Mouse (Mus musculus) spleen, adult 18-20 months (tissue): ENCODE measurements at regions not wholly inside any gene's neighbourhood (a gene's known extent, or its start where the extent isn't known, plus 50 kb on each side); places are given as distances from the start of the nearest gene placed in this dataset.
A peak's percentile ranks its signal among the peaks of the same experiment; 100 is the strongest.

ENCODE experiments used
- DNase-seq, 2 experiments: peaks; one replicate each; pipeline ENCODE4 v3.0.0; 2022; ENCODE audit warnings: mixed read lengths in 2 of 2

DNA sequence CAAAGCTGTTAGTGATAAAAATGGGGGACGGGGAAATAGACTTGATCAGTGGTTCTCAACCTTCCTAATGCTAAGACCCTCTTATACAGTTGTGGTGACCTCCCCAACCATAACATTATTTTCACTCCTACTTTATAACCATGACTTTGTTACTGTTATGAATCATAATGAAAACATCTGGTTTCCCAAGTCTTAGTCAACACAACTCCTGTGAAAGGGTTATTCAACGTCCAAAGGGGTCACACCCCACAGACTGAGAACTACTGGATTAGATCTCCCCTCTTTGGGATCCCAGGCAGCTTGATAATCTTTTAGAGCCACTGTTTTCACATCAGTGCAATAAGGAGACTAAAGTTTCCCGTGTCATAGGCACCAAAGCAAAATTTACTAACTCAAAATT, 141.1 kb upstream of the Fndc3a start:
- no peak for DNase-seq

DNA sequence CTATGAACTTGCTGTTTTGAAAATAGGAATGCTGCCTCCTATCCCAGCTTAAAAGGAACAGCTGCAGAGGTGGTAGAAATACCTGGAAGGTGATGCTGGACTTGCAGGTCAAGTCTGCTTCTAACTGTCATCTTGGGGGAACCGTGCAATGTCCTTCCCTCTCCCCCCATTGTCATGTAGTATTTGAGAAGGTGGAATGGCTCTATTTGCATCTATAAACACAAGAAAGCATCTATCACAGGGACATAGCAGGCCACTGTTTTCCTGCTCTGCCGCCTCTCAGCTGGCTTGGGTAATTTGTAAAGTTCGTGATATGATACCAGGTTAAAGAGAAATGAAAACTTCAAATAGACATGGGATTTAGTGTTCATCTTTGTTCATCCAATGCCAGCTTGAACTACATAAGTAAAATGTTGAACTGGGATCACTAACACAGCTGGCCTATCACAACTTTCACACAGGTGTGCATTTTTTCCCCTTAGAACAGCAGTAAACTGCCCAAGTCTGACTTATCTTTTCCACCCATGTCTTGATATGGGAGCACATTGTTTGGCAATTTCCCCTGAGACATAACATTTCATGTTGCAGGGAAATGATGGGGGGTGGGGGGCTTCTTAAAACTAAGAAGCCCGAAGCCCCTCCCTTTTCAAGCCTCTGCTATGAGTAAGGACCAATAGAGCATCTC, 138.6 kb upstream of the Fndc3a start:
- no peak for DNase-seq

DNA sequence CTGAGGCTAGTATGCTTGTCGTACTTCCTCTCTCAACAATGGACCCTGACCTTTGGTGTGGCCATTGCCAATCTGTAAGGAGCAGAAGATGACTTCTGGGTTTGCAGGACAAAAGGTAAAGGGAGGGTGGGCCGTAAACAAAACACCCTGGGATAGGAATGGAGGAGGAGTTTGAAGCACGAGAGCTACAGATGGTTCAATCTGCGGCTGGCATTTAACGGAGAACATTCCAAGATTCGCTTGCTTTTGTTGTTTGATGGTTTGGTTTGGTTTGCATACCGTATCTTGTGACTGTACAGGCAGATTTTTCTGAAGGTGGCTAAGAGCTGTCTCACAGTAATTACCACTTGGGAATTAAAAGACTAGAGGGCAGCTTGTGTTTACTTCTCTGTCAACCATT, 137.7 kb upstream of the Fndc3a start:
- DNase-seq: no peak

DNA sequence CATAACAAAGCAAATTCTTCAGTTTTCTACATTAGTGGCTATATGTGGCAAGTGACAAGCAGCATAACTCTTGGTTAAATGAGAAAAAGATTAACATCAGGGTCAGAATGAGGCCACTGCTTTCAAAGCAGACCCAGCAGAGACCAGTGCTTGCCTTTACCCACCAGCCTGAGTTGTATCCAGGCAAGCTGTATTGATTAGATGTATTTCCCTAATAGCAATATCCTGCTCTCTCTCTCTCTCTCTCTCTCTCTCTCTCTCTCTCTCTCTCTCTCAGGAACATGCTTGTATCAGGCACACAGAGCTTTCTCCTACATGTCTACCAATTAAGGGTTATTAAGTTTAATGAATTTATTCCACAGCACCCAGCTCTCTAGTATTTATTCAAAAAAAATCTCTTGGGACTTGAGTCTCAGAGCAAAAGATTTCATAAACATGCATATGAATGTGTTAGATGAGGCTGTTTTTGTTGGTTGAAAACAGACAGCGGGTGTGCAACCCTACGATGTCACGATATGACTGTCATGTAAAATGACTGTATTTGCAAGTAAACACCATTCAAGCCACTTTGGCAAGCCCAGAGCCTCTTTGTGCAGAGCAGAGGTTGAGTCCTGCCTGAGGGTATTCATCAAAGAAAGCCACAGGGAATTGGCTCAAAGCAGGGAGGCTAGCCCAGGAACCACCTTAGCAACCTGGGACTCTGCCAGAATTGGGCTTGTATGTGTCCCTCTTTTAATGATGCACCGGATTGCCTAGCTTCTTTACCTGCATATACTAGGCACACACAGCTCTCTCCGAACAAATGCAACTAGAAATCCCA, 136.0 kb upstream of the Fndc3a start:
- no peak for DNase-seq

DNA sequence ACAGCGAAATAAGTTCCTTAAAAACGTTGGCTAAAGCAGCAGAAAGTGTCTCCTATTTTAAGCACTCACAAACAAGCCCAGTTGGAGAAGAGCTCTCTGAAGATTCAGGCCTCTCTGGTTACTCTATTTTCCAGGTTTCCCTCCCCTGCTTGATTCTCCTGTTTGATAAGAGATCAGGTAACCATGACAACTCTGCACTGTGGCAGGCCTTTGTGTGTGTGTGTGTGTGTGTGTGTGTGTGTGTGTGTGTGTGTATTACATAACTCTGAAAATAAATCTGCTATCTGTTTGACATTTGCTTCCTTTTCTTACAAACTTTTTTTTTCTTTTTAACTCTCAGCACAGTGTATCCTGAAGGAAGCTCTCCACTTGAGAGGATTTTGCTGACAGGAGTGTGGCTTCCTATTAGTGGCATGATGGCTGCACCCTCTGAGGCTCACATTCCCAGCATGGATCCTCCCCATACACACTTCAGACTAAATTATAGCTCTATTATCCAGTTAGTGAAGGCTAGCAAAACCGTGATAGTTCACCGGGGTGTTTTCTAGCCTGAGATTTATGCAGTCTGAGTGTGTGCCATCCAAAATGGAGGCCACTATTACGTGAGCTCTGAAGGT, 135.1 kb upstream of the Fndc3a start:
- DNase-seq: no peak

DNA sequence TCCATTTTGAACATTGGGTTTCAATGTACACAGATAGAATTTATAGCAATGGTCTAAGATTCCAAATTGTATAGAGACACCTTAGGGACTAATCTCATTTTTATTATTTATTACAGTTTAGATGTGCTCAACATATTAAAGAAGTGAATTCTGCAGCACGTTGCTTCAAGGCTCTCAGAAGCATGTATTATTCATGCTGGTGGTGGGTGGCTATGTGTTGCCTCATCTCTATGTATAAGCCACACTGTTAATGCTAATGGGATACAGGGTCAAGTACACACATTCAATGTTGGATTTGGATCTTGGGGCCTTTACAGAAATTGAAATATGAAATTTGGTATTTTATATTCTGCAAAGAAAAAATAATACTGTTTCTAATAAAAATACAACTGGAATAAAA, 131.9 kb upstream of the Fndc3a start:
- DNase-seq: no peak

DNA sequence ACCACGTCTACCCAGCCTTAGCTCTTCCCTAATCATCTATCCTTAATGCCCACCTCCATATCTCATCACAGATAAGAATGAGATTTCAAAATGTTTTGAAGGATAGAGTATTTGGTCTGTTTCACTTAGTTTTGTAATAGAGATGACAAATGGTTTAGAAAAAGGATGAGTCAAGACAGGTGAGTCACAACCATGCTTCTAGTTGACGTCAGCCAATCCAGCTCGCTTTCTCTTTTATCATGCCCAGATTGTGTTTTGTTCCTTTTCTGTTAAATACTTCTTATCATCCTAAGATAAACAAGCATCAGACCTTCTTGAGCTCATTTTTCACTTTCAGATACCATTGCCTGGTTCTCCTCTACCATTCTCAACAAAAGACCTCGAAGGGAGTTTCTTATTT, 125.4 kb upstream of the Fndc3a start:
- no peak for DNase-seq

DNA sequence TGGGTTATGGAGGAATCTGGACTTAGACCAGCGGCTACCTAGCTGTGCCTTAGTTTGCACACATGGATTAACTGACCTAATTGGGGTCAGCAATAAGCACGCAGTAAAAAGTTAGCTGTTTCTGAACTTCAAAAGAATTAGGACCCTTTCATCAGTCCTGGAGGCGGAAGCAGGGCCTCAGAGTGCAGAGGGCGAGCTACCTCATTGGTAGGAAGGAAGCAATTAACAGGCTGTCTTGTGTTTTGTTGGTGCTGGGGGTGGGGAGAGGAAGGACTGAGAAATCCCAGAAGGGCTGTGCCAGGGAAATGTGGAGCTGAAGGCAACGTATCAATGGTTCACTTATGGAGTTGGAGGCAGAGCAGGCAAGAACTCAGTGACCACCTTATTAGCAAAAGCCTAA, 119.5 kb upstream of the Fndc3a start:
- DNase-seq: no peak

DNA sequence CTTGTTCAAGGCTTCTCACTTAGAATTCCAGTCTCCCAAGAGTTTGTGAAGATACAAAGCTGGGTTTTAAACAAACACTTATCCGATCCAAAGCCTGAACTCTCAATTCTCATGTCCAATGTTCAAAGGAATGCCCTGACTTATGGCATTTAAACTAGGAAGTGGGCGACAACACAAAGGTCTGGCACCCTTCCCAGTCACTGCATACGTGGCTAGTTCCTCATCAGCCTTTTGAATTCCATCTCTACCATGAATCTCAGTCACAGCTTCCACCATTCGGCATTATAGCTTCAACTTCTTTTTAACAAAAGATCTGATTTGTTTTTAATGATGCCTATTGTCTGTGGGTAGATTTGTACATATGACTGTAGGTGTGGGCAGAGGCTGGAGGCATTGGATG, 115.7 kb upstream of the Fndc3a start:
- no peak for DNase-seq

DNA sequence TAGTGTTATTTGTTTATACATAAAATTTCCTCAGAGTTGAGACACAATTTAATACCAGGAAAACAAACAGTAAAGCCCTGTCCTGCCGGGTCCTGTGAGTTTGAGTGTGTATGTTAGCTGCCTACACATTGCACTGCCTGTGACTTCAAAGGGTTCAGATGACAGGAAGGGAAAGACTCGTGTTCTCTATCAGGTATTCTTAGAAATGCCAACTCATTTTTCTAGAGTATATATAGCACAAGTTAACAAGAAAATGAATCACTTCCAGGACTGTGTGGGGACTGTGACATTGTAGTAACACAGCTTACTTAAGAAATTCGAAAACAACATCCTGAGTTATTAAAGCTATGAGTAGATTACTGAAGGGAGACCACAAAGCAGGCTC, 112.4 kb upstream of the Fndc3a start:
- no peak for DNase-seq

DNA sequence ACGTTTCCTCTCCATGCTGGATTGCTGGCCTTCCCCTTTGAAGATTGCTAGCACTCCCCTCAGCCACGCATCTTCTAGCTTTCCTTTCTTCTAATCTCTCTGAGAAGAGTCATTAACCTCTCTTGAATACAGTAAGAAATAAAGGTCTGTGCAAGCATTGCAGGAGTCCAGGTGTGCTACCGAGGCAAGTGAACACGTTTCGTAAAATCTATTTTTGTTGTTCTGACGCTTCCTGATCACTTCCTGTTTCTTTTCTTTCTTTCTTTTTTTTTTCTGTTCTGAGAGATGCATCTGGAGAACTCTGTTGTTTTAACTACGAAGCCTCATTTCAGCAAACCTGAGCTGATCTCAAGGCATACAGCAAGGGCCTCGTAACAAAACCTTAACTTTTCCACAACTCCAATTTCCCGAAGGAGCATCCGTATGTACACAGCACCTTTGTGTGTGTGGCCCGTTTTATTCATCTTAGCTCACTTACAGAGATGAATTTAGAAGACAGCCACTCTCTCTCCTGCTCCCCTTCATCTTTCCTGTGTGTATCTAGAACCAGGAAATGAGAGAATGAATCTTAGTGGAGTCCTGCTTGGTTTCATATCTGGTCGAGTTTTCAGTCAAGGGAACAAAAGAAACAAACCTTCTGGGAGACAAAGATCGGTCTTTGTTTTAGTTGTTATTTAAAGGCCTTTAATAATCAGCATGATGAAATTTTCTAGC, 111.9 kb upstream of the Fndc3a start:
- no peak for DNase-seq

DNA sequence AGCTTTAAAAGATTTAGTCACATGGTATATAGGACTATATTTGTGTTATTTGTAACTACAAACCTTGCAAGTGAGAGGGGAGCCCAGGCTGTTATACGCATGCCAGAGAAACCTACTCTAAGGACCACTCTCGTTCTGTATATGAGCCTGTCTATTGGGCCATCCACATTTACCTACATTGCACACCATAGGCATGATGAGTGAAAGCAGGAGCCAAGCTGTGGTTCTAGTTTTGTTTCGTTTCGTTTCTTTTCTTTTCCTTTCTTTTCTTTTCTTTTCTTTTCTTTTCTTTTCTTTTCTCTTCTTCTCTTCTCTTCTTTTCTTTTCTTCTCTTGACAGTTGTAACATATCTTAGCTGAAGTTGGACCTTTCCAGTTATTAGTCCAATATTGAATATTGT, 109.2 kb upstream of the Fndc3a start:
- no peak for DNase-seq

DNA sequence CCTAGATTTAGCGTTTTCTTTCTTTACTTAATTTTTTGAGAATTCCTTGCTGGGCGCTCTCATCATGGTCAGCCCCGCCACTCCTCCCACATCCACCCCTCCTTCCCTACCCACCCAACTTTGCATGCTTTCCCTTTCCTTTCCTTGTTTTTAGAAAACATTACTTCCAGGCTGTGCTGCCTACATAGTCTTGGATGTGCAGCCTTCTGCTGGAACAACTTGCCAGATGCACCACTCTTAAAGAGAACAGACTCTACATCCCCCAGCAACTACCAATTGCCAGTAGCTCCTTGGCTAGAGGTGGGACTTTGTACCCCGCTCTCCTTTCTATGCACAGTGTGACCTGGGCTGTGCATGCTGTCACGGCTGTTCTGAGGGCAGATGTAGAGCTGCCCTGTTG, 108.0 kb upstream of the Fndc3a start:
- no peak for DNase-seq

DNA sequence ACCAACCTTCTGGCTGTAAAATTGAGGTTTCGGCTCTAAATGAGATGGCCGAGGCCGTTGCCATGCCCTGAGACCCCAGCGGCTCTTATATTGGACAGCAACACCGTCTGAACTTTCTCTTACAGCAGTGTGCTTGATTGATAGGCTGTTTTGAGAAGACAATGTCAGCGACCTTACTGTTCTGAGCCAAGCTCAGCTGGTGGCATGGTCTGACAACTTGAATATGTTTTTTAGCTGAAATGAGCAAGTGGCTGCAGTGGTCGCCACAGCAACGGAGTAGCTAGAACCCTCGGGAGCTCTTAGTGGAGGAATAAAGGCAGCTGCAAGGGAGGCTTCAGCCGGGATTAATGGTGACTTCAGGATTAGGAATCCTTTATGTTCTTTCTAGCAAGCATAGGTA, 107.0 kb upstream of the Fndc3a start:
- no peak for DNase-seq

DNA sequence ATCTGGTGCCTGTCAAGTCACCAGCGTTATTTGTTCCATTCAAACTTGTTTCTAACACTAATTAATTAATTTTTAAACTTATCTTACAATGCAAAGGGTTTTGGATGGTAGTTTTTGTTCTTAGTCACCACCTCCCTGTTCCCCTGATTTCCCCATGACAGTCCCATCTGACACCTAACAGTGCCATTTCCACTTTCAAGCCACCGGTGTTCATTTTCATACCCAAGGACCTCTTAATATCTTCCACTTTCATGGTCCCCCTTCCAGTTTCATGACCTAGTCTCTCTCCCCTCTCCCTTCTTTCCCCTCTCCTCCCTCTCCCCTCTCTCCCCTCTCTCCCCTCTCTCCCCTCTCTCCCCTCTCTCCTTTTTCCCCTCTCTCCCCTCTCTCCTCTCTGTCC, 99.3 kb upstream of the Fndc3a start:
- no peak for DNase-seq

DNA sequence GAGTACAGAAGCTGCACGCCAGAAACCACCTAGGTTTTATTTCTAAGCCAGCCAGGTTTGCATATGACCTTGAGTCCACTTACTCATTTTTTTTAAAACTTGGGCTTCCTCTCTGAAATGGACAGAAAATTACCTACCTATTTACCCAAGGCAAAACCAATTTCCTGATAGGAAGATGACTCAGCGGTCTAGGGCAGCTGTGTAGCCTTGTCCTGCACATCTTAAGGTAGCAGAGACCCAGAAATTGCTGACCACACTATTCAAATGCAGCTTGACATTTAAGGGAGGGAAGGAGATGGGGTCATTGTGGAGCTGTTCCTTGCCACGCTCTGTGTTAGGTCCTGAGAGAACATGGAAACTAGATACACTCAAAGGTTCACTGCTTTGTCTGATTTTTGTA, 98.1 kb upstream of the Fndc3a start:
- DNase-seq: no peak

DNA sequence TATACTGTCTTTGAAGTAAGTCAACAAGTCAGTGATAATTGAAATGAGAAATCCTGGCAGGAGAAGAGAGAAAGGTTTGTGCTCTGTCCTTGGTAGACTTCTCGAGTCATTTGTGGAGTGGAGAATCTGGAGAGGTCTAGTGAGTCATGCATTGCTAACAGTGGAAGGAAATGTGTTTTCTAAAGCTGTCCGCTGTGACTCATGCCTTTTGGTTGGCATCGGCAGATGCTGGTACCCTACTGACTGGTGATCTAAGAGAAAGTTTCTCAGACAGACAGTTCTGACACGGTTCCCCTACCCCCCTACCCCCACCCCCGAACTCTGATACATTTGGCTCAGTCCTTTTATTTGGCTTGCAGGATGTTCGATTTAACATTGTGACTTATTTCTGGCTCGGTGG, 97.5 kb upstream of the Fndc3a start:
- DNase-seq: no peak

DNA sequence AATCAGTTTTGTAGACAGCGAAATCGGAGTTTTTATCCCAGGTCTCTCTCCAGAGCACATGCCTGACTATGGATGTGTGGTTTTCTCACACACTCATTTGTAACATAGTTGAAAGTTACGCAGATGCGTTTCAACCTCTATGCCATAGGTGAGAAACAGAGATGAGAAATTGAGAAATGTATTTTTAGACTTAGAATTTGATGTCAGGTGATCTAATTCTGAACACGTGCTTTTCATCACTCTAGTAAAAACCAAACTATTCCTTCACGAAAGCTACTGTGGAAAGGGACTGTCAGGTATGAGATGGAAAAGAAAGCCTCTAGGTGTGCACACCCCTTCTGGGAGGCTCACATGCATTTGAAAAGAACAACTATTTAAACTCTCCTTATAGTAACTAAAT, 96.8 kb upstream of the Fndc3a start:
- DNase-seq: no peak

DNA sequence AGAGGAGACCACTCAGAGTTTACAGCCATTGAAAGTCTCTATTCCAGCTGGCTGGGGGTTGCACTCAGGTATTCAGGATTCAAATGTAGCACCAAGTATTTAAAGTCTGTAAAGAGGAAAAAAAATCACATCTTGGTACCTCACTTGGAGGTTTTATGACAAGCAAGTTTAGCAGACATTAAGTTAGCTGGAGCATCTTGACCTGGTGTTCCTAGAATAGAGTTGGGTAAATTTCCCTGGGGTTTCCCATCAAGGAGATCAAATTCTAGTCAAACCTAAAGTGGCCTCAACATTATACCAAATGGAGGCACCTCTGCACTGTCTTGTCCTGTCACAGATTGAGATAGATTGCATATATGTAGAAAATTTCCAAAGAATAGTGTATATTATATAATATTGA, 93.8 kb upstream of the Fndc3a start:
- no peak for DNase-seq

DNA sequence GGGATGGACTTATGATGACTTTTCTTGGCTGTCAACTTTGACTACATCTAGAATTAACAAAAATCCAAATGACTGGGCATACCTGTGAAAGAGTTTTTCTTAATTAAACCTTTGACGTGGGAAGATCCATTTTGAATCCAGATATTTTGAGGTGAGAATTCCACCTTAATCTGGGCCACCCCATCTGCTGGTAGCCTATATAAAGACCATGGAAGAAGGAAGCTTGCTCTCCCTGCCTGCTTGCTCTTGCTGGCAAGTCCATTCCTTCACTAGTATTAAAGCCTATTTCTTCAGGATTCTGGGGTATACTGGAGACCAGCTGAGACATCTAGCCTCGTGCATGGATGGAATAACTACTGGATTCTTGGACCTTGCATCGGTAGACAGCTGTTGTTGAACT, 80.9 kb upstream of the Fndc3a start:
- DNase-seq: no peak

DNA sequence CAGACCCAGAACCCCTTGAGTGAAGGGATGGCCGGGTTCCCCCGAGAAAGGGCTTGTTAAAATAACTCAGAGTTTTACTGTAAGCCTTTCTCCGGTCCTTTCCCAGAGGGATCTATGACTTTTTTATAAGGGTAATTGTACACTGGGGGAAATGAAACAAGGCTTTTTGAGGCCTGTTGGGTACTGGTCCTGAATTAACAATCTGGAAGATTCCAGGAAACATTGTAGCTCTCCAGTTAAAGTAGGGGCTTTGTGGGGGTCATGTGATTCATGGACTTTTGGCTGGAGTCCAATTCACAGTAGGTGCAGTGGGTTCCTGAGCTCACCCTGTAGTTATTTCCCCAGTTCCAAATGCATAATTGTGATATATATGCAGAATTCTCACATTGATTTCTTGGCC, 77.1 kb upstream of the Fndc3a start:
- no peak for DNase-seq

DNA sequence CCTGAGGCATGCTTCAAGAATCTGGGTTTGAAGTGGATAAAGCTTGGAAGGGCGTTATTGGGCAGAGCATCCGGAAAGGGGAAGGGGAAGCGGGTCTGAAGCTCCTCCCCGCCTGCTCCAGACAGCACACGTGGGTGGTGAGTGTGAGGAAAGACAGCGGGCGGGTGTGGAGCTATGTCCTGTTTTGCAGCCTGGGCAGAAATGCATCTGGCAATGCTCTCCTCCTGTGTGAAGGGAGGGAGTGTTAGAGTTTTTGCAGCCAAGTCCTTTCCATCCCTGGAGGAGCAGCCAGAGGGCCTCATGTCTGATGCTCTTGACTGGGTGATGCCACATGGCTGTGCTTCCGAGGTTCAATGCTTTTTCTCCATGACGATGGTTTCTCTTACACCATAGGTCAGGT, 73.4 kb upstream of the Fndc3a start:
- DNase-seq: peak; percentile 25 to 43

DNA sequence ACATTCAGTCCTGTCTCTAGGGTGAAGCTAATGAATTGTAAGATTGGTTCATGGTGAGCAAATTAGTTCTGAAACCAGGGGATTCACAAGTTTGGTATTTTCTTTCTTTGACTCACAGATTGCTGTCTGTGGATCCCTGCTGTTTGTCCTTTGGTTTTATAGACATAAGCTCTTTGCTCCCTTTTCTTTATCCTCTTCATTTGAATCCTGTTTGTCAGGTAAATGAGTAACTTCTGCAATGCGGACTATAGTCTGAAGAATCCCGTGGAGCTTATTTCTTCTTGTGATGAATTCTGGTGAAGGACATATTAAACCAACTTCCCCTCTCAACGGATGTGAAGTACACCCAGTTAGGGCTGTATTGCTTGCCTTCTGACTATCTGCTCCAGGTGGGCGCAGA, 69.6 kb upstream of the Fndc3a start:
- no peak for DNase-seq

DNA sequence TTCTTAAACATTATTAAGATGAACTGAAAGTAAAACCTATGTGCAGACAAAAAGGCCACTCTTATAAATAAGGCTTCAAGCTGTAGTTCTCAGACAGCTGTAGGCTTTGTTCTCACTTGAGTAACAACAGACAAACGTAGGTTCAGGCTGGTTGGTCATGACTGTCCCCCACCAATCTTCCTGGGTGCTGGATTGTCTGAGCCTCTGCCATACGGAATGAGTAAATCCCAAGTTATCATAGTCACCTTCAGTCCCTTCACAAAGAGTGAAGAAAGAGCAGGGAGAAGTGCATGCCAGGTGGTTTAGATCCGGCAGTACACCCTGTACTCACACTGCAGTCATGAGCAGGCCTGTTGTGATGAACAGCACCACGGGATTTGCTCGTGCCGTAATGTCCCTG, 69.0 kb upstream of the Fndc3a start:
- DNase-seq: no peak
